Mouse (Mus musculus) testis, postnatal 14 days (tissue): ENCODE measurements around the gene Sgpp1.
"Not testable (repeated sequence)": the region's sequence is repeated elsewhere in the genome, so short reads cannot be mapped to it uniquely, and the experiment has no call there.

Source experiments
- DNase-seq: peaks from one replicate; pipeline ENCODE4 v3.0.0; 2021; ENCODE audit warnings: low spot score

Gene Sgpp1

DNA sequence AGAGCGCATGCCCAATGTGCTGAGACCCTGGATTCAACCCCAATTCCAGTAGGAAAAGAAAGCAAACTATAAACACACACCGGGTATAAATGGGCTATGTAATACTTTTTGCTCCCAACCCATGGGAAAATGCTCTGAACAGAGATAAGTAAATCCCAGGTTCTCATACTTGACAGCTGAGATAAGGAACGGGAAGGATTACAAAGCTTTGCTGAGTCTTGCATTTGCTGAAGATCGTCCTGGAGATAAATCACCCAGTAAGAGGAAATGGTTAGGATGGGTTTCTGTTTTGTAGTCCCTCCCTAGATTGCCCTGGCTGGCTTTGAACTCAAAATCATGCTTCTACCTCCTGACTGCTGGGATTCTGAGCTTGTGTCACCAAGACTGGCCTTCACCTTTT lies 48.2 kb downstream of the Sgpp1 start:
- DNase-seq, result no peak

DNA sequence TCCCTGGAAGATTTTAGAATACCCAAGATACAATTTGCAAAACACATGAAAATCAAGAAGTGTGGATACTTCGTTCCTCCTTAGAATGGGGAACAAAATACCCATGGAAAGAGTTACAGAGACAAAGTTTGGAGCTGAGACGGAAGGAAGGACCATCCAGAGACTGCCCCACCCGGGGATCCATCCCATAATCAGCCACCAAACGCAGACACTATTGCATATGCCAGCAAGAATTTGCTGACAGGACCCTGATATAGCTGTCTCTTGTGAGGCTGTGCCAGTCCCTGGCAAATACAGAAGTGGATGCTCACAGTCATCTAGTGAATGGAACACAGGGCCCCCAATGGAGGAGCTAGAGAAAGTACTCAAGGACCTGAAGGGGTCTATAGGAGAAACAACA lies 51.5 kb downstream of the Sgpp1 start:
- DNase-seq, result not testable (repeated sequence)

GRCm38 (mm10) chr12:75683598-75683997 lies 51.9 kb downstream of the Sgpp1 start:
- DNase-seq, result no peak

DNA sequence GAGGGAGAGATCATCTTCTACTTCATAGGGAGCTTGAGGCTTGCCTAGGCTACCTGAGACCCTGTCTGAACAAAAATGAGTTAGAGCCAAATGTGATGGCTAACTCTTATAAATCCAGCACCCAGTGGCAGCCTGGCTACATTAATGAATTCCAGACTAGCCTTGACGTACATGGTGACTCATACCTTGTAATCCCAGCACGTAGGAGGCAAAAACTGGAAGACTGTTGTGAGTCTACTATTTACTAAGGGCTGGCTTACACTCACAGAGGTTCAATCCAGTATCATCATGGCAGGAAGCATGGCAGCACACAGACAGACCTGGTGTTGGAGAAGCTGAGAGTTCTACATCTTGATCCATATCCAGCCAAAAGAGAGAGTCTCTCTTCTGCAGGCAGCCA lies 52.7 kb downstream of the Sgpp1 start:
- DNase-seq, result no peak

- DNase-seq, result no peak
Observed at GRCm38 (mm10) chr12:75681101-75681500, 54.4 kb downstream of the Sgpp1 start.

DNA sequence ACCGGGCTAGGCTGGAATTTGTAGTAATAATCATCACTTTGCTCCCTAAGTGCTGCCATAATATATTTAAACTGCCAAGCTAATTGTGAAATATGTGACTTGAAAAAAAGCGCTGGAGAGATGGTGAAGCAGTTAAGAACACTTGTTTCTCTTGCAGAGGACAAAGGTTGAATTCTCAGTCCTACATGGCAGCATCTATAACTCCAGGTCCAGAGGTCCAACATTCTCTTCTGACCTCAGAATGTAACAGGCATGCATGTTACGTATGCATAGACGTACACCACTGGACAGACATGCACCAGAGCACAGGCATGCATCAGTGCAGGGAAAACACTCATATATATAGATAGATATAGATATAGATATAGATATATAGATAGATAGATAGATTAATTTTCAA lies 57.1 kb downstream of the Sgpp1 start:
- DNase-seq, result no peak

DNA sequence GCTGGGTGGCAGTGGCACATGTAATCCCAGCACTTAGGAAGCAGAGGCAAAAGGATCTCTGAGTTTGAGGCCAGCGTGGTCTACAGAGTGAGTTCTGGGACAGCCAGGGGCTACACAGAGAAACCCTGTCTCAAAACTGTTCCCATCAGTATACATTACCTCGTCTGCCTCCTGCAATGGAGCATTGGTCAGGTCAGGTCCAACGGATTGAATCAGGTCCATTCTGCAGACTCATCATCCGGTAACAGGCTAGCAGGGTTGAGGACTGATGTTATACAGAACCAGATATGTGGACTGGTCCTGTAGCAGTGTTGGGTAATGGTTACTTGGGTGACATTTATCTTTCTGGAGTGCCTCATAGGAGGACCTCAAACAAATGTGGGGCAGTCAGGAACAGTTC lies 62.9 kb downstream of the Sgpp1 start:
- no peak for DNase-seq

- DNase-seq, result no peak
Observed at GRCm38 (mm10) chr12:75671759-75672315, 63.7 kb downstream of the Sgpp1 start.

- DNase-seq, result no peak
Observed at GRCm38 (mm10) chr12:75670611-75671010, 64.9 kb downstream of the Sgpp1 start.

- peak; percentile 100 for DNase-seq
Observed at GRCm38 (mm10) chr12:75669258-75670106, 66.0 kb downstream of the Sgpp1 start, which contains the start of gene Wdr89. Wdr89 (minus strand) TSS chr12:75669537.

DNA sequence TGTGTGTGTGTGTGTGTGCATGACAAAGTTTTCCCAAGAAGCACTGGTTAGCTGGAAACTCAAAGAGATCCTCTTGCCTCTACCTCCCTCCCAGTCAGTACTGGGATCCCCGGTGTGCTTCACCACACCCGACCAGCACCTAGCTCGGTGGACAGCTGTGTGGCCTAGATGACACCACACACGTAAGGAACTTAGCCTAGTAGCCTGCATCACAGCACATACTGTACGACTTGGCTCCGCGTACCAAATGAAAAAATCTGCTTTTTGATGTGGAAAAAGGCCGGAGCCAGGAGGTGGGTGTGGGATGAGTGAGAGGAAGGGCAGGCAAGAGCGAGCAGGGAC lies 66.6 kb downstream of the Sgpp1 start:
- DNase-seq, result no peak

DNA sequence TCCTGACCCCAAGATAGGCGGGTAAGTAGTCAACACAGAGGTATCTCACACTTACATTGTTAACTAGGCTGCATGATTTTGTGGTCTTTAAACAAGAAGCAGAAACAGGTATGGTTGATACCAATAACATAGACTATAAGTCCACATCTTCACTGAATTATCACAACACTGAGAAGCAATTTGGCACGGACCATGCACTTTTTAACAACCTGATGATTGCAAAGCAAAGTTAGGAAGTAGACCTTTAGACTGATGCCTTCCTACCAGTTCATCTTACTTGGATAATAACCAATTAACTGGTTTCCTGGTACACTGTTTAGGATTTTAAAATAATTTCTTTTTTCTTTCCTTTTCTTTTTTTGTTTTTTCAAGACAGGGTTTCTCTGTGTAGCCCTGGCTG lies 67.3 kb downstream of the Sgpp1 start:
- no peak for DNase-seq

DNA sequence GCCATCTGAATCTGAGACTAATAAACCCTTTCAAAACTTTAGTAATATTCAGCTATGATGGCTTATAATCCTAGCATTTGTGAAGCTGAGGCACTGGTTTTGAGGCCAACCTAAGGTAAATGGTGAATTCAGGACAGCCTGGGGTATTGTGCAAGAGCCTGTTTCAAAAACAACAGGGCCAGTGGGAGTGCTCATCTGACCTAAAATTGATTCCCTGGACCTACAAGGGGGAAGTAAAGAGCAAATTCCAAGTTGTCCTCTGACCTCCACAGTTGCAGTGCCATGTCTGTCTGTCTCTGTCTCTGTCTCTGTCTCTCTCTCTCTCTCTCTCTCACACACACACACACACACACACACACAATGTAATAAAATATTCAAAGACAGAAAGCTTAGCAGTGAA lies 68.6 kb downstream of the Sgpp1 start:
- no peak for DNase-seq

GRCm38 (mm10) chr12:75664516-75664810 lies 71.1 kb downstream of the Sgpp1 start:
- no peak for DNase-seq
